ENCODE assay signal across 19 mouse cellular contexts in genomic region chr5:92256218-92256617, GRCm38 (mm10). TPM values are rescaled to one million over a fixed set of nuclear protein-coding genes. Genes with fewer than 3 reads are reported as not detected.
DNase-seq lines count a peak whose midpoint lies in the region; ATAC-seq and TF ChIP-seq lines count a peak whose summit lies in the region.
"Had no signal": no experiment of that assay in that cellular context is flagged by ENCODE, and none has a peak within 500 bp of the region (broad histone marks: within the 10 kb centered on the region; RNA-seq: fewer than 3 reads in every experiment).

Gene Ppef2 (minus strand): TSS chr5:92256278.

- DNase-seq in kidney, postnatal 0 days (ENCODE audit: low spot score), result peak; percentile 15
- no peak for DNase-seq in kidney, postnatal 25 days
- no peak for DNase-seq in stomach, postnatal 0 days (ENCODE audit: low spot score)
- no peak for DNase-seq in heart, postnatal 36 days
- no peak for DNase-seq in layer of hippocampus, adult 9-10 months (ENCODE audit: low spot score)
- DNase-seq: adrenal gland, postnatal 36 days; cerebellum, adult 2 months; lung, embryonic 14.5 days; right cerebral cortex, adult 18-20 months; thymus, adult 18-20 months had no signal

- H3K4me3 ChIP-seq in kidney, postnatal 0 days (replicated peaks; ENCODE audit: low read depth, low read length), result no peak within 1 kb of the TSS
- H3K4me3 ChIP-seq in stomach, embryonic 14.5 days (ENCODE audit: low read depth, low read length), result no peak within 1 kb of the TSS
- H3K4me3 ChIP-seq in stomach, postnatal 0 days (ENCODE audit: low read depth, low read length), result no peak within 1 kb of the TSS
- H3K4me3 ChIP-seq in limb, embryonic 12.5 days (replicated peaks), result no peak within 1 kb of the TSS
- H3K4me3 ChIP-seq: heart, embryonic 12.5 days; hindbrain, embryonic 15.5 days had no signal

- 0 out of 2 replicates have a peak within 1 kb of the TSS, but pooled peaks have one; percentile 27 for H3K27ac ChIP-seq in kidney, postnatal 0 days
- no peak within 1 kb of the TSS for H3K27ac ChIP-seq in stomach, embryonic 14.5 days (ENCODE audit: low read length)
- H3K27ac ChIP-seq in stomach, postnatal 0 days (replicated peaks), result no peak within 1 kb of the TSS
- no peak within 1 kb of the TSS for H3K27ac ChIP-seq in limb, embryonic 12.5 days
- H3K27ac ChIP-seq: hindbrain, embryonic 15.5 days had no signal

- no peaks in the 10 kb centered on the region for H3K36me3 ChIP-seq in kidney, postnatal 0 days (ENCODE audit: insufficient read depth, low read length)
- H3K36me3 ChIP-seq in stomach, embryonic 14.5 days (ENCODE audit: control insufficient read depth, insufficient read depth, low read length), result no peaks in the 10 kb centered on the region
- H3K36me3 ChIP-seq in stomach, postnatal 0 days (ENCODE audit: control insufficient read depth, insufficient read depth, low read length), result no peaks in the 10 kb centered on the region
- no peaks in the 10 kb centered on the region for H3K36me3 ChIP-seq in limb, embryonic 12.5 days
- H3K36me3 ChIP-seq: heart, embryonic 12.5 days; hindbrain, embryonic 15.5 days had no signal

- no peak for ATAC-seq in kidney, postnatal 0 days (replicated peaks; ENCODE audit: low FRiP score, low read depth)
- 0 out of 2 replicates have a peak, but pooled peaks have one; percentile 33 for ATAC-seq in stomach, embryonic 14.5 days (ENCODE audit: insufficient number of reproducible peaks, insufficient read depth, low FRiP score, low read depth)
- no peak for ATAC-seq in stomach, postnatal 0 days (ENCODE audit: low FRiP score, low TSS enrichment)
- no peak for ATAC-seq in limb, embryonic 12.5 days (ENCODE audit: insufficient number of reproducible peaks, insufficient read depth, low FRiP score, low TSS enrichment, low read depth)
- ATAC-seq: forebrain, embryonic 14.5 days; intestine, postnatal 0 days had no signal

- no peak within 1 kb of the TSS for H3K4me2 ChIP-seq in kidney, postnatal 0 days (ENCODE audit: low read length)
- H3K4me2 ChIP-seq in stomach, embryonic 14.5 days (replicated peaks; ENCODE audit: low read depth, low read length), result no peak within 1 kb of the TSS
- no peak within 1 kb of the TSS for H3K4me2 ChIP-seq in stomach, postnatal 0 days (replicated peaks; ENCODE audit: low read depth)
- H3K4me2 ChIP-seq in limb, embryonic 12.5 days, result no peak within 1 kb of the TSS
- H3K4me2 ChIP-seq: heart, embryonic 12.5 days; hindbrain, embryonic 15.5 days; liver, embryonic 11.5 days; lung, embryonic 14.5 days had no signal

- H3K9ac ChIP-seq in kidney, postnatal 0 days (ENCODE audit: low read depth, low read length), result no peak within 1 kb of the TSS
- H3K9ac ChIP-seq in stomach, embryonic 14.5 days (replicated peaks; ENCODE audit: low read depth, low read length), result no peak within 1 kb of the TSS
- no peak within 1 kb of the TSS for H3K9ac ChIP-seq in stomach, postnatal 0 days (ENCODE audit: low read length)
- 0 out of 2 replicates have a peak within 1 kb of the TSS, but pooled peaks have one; percentile 23 for H3K9ac ChIP-seq in limb, embryonic 12.5 days (replicated peaks)
- H3K9ac ChIP-seq: heart, embryonic 12.5 days; hindbrain, embryonic 15.5 days; lung, embryonic 14.5 days had no signal

- 26% methylated on average over 6 of the region's 6 CpGs for WGBS in kidney, postnatal 0 days
- WGBS in stomach, embryonic 14.5 days, result 18% methylated on average over 6 of the region's 6 CpGs
- 35% methylated on average over 6 of the region's 6 CpGs for WGBS in stomach, postnatal 0 days
- WGBS in limb, embryonic 12.5 days, result 11% methylated on average over 6 of the region's 6 CpGs

- no peak for TF ChIP-seq EP300 in stomach, postnatal 0 days (optimal IDR thresholded peaks at IDR 0.05)

- H3K27me3 ChIP-seq in kidney, postnatal 0 days (ENCODE audit: insufficient read depth, low read length), result no peaks in the 10 kb centered on the region
- no peaks in the 10 kb centered on the region for H3K27me3 ChIP-seq in stomach, embryonic 14.5 days (ENCODE audit: control insufficient read depth, insufficient read depth, low read length)
- no peaks in the 10 kb centered on the region for H3K27me3 ChIP-seq in stomach, postnatal 0 days (ENCODE audit: control insufficient read depth, insufficient read depth, low read length)
- no peaks in the 10 kb centered on the region; the same call in 1 of the 2 replicates for H3K27me3 ChIP-seq in limb, embryonic 12.5 days
- H3K27me3 ChIP-seq: hindbrain, embryonic 15.5 days had no signal

- intact Hi-C loops in heart, postnatal 36 days (cut with DNase I), result no loop called here

- peaks cover 13% of the 10 kb centered on the region; the same call in 1 of the 2 replicates for H3K4me1 ChIP-seq in kidney, postnatal 0 days (replicated peaks; ENCODE audit: insufficient read depth, low read length)
- H3K4me1 ChIP-seq in stomach, embryonic 14.5 days (ENCODE audit: control insufficient read depth, insufficient read depth, low read length), result 0 out of 2 replicates have a peak, but pooled peaks cover 3% of the 10 kb centered on the region
- H3K4me1 ChIP-seq in stomach, postnatal 0 days (replicated peaks; ENCODE audit: control insufficient read depth, insufficient read depth), result no peaks in the 10 kb centered on the region
- peaks cover 16% of the 10 kb centered on the region; the same call in 1 of the 2 replicates for H3K4me1 ChIP-seq in limb, embryonic 12.5 days (replicated peaks)

- H3K9me3 ChIP-seq in kidney, postnatal 0 days (replicated peaks; ENCODE audit: low read length), result no peaks in the 10 kb centered on the region
- no peaks in the 10 kb centered on the region for H3K9me3 ChIP-seq in stomach, embryonic 14.5 days (ENCODE audit: control insufficient read depth, low read depth, low read length)
- H3K9me3 ChIP-seq in stomach, postnatal 0 days (ENCODE audit: control insufficient read depth, low read length), result no peaks in the 10 kb centered on the region
- no peaks in the 10 kb centered on the region for H3K9me3 ChIP-seq in limb, embryonic 12.5 days
- H3K9me3 ChIP-seq: heart, embryonic 12.5 days; hindbrain, embryonic 15.5 days had no signal

- no peak for TF ChIP-seq CTCF in kidney, postnatal 0 days (IDR thresholded peaks at IDR 0.05; ENCODE audit: low read depth)
- TF ChIP-seq CTCF in stomach, postnatal 0 days (IDR thresholded peaks at IDR 0.05; ENCODE audit: low read depth), result no peak

RNA-seq across cellular contexts. Expression of gene Ppef2, which starts in this region (rescaled TPM):
- polyA plus RNA-seq in kidney, postnatal 0 days (2015; fragmentation: Nextera tagmentation; extraction: Ambion mirVana), result 0.07 and 0.20 TPM in 2 replicates
- polyA plus RNA-seq in stomach, embryonic 14.5 days (2014; fragmentation: Nextera tagmentation; extraction: Ambion mirVana), result 0.62 and 0.69 TPM in 2 replicates
- polyA plus RNA-seq in stomach, postnatal 0 days (2015; fragmentation: Nextera tagmentation; extraction: Ambion mirVana), result 0.12 and 0.30 TPM in 2 replicates
- not detected in 2 replicates for polyA plus RNA-seq in limb, embryonic 12.5 days (2016; fragmentation: Nextera tagmentation; extraction: Ambion mirVana)
- total RNA-seq in heart, postnatal 36 days (2021), result not detected
- total RNA-seq: adrenal gland, postnatal 36 days; granulocyte monocyte progenitor cell, adult 5-6 weeks had no signal
- polyA plus RNA-seq: C2C12; heart, embryonic 12.5 days had no signal

Comparison
In these comparisons a context has a peak if more than half of its experiments do, and no peak if none do; other contexts are left out.
1. Peak in DNase-seq and H3K27ac ChIP-seq in kidney, postnatal 0 days; RNA of the gene not detected or under 1 TPM.
2. Peak in ATAC-seq in stomach, embryonic 14.5 days; RNA of the gene not detected or under 1 TPM.